ENCODE assay signal across 7 mouse cellular contexts in genomic region chr1:133135808-133136207, GRCm38 (mm10). TPM values are rescaled to one million over a fixed set of nuclear protein-coding genes. Genes with fewer than 3 reads are reported as not detected.
DNase-seq lines count a peak whose midpoint lies in the region; ATAC-seq and TF ChIP-seq lines count a peak whose summit lies in the region.

No protein-coding gene starts in this region.

- ATAC-seq in lung, embryonic 15.5 days (ENCODE audit: borderline replicate concordance, extremely low read depth, low FRiP score, low TSS enrichment): no peak
- no peak for ATAC-seq in forebrain, embryonic 14.5 days
- no peak for ATAC-seq in limb, embryonic 15.5 days (ENCODE audit: insufficient number of reproducible peaks, low FRiP score, low TSS enrichment, low read depth)
- no peak for ATAC-seq in stomach, embryonic 14.5 days (ENCODE audit: insufficient number of reproducible peaks, insufficient read depth, low FRiP score, low read depth)
- ATAC-seq in megakaryocyte progenitor cell, adult 5-6 weeks (replicated peaks; ENCODE audit: poor library complexity): no peak

- no peaks in the 10 kb centered on the region for H3K27me3 ChIP-seq in lung, embryonic 15.5 days
- H3K27me3 ChIP-seq in forebrain, embryonic 14.5 days (replicated peaks; ENCODE audit: control insufficient read depth, insufficient read depth, low read length): no peaks in the 10 kb centered on the region
- H3K27me3 ChIP-seq in limb, embryonic 15.5 days: no peaks in the 10 kb centered on the region
- no peaks in the 10 kb centered on the region for H3K27me3 ChIP-seq in stomach, embryonic 14.5 days (ENCODE audit: control insufficient read depth, insufficient read depth, low read length)

- TF ChIP-seq CTCF in lung, adult 2 months (IDR thresholded peaks at IDR 0.05; ENCODE audit: insufficient read depth, low read length): no peak

- no peak for DNase-seq in lung, adult 2 months
- no peak for DNase-seq in forebrain, embryonic 14.5 days (ENCODE audit: low spot score)
- no peak for DNase-seq in layer of hippocampus, adult 11-12 months (ENCODE audit: low spot score)

- H3K9me3 ChIP-seq in lung, embryonic 15.5 days: no peaks in the 10 kb centered on the region
- H3K9me3 ChIP-seq in forebrain, embryonic 14.5 days (replicated peaks; ENCODE audit: control insufficient read depth, low read length): no peaks in the 10 kb centered on the region
- no peaks in the 10 kb centered on the region for H3K9me3 ChIP-seq in limb, embryonic 15.5 days
- no peaks in the 10 kb centered on the region for H3K9me3 ChIP-seq in stomach, embryonic 14.5 days (ENCODE audit: control insufficient read depth, low read depth, low read length)

- H3K9ac ChIP-seq in lung, embryonic 15.5 days: no peak overlapping the region
- no peak overlapping the region for H3K9ac ChIP-seq in forebrain, embryonic 14.5 days (ENCODE audit: low read length)
- no peak overlapping the region for H3K9ac ChIP-seq in limb, embryonic 15.5 days
- no peak overlapping the region for H3K9ac ChIP-seq in stomach, embryonic 14.5 days (replicated peaks; ENCODE audit: low read depth, low read length)

- peaks cover 15% of the 10 kb centered on the region for H3K4me1 ChIP-seq in lung, embryonic 15.5 days
- peaks cover 13% of the 10 kb centered on the region for H3K4me1 ChIP-seq in lung, adult 2 months (ENCODE audit: control insufficient read depth, insufficient read depth, low read length)
- H3K4me1 ChIP-seq in forebrain, embryonic 14.5 days (ENCODE audit: control insufficient read depth, insufficient read depth, low read length): peaks cover 32% of the 10 kb centered on the region
- H3K4me1 ChIP-seq in limb, embryonic 15.5 days: peaks cover 34% of the 10 kb centered on the region
- peaks cover 6% of the 10 kb centered on the region; the same call in 1 of the 2 replicates for H3K4me1 ChIP-seq in stomach, embryonic 14.5 days (ENCODE audit: control insufficient read depth, insufficient read depth, low read length)

- WGBS in lung, embryonic 15.5 days: 59% methylated on average over 5 of the region's 5 CpGs
- 32% methylated on average over 5 of the region's 5 CpGs for WGBS in lung, adult 2 months
- 68% methylated on average over 5 of the region's 5 CpGs for WGBS in forebrain, embryonic 14.5 days
- WGBS in limb, embryonic 15.5 days: 39% methylated on average over 5 of the region's 5 CpGs
- 65% methylated on average over 5 of the region's 5 CpGs for WGBS in stomach, embryonic 14.5 days

- H3K27ac ChIP-seq in lung, embryonic 15.5 days: no peak overlapping the region
- no peak overlapping the region for H3K27ac ChIP-seq in forebrain, embryonic 14.5 days (ENCODE audit: low read depth, low read length)
- H3K27ac ChIP-seq in limb, embryonic 15.5 days: no peak overlapping the region
- no peak overlapping the region for H3K27ac ChIP-seq in stomach, embryonic 14.5 days (ENCODE audit: low read length)

- TF ChIP-seq POLR2A in lung, adult 2 months (IDR thresholded peaks at IDR 0.05; ENCODE audit: borderline replicate concordance, extremely low read depth, low read depth, low read length): no peak

- peak overlapping the region; percentile 77; the same call in 1 of the 2 replicates for H3K4me3 ChIP-seq in lung, embryonic 15.5 days
- no peak overlapping the region for H3K4me3 ChIP-seq in lung, adult 2 months (replicated peaks; ENCODE audit: extremely low read depth, low read depth, low read length)
- no peak overlapping the region for H3K4me3 ChIP-seq in forebrain, embryonic 14.5 days (ENCODE audit: low read depth, low read length)
- H3K4me3 ChIP-seq in limb, embryonic 15.5 days: peak overlapping the region; percentile 94; the same call in 1 of the 2 replicates
- H3K4me3 ChIP-seq in stomach, embryonic 14.5 days (ENCODE audit: low read depth, low read length): peak overlapping the region; percentile 0; the same call in 1 of the 2 replicates

- H3K36me3 ChIP-seq in lung, embryonic 15.5 days: peaks cover 46% of the 10 kb centered on the region
- peaks cover 61% of the 10 kb centered on the region for H3K36me3 ChIP-seq in forebrain, embryonic 14.5 days (ENCODE audit: control insufficient read depth, insufficient read depth, low read length)
- peaks cover 42% of the 10 kb centered on the region for H3K36me3 ChIP-seq in limb, embryonic 15.5 days
- H3K36me3 ChIP-seq in stomach, embryonic 14.5 days (ENCODE audit: control insufficient read depth, insufficient read depth, low read length): peaks cover 40% of the 10 kb centered on the region

- H3K4me2 ChIP-seq in lung, embryonic 15.5 days: peak overlapping the region; percentile 89
- peak overlapping the region; percentile 97 for H3K4me2 ChIP-seq in forebrain, embryonic 14.5 days (ENCODE audit: low read length)
- H3K4me2 ChIP-seq in limb, embryonic 15.5 days: peak overlapping the region; percentile 24
- H3K4me2 ChIP-seq in stomach, embryonic 14.5 days (replicated peaks; ENCODE audit: low read depth, low read length): peak overlapping the region; percentile 83; the same call in 1 of the 2 replicates

RNA-seq across cellular contexts. Expression of gene Ppp1r15b, which starts 4.9 kb away (rescaled TPM):
- polyA plus RNA-seq in lung, embryonic 15.5 days (2015; fragmentation: Nextera tagmentation; extraction: Ambion mirVana): 38.0 and 39.2 TPM in 2 replicates
- 24.2 and 26.5 TPM in 2 replicates for polyA plus RNA-seq in lung, adult 2 months (2012; rRNA removed)
- polyA plus RNA-seq in forebrain, embryonic 14.5 days (2014; fragmentation: Nextera tagmentation; extraction: Ambion mirVana): 26.6 and 31.6 TPM in 2 replicates
- polyA plus RNA-seq in limb, embryonic 15.5 days (2015; fragmentation: Nextera tagmentation; extraction: Ambion mirVana): 34.5 and 36.6 TPM in 2 replicates
- 43.2 and 45.4 TPM in 2 replicates for polyA plus RNA-seq in stomach, embryonic 14.5 days (2014; fragmentation: Nextera tagmentation; extraction: Ambion mirVana)
- total RNA-seq in megakaryocyte progenitor cell, adult 5-6 weeks (2015): 54.1 and 60.2 TPM in 2 replicates
- total RNA-seq in megakaryocyte progenitor cell, adult 5-6 weeks (2017): 86.1 and 90.7 TPM in 2 replicates

RNA-seq across cellular contexts. Expression of gene Plekha6, which starts 28.2 kb away (rescaled TPM):
- polyA plus RNA-seq in lung, embryonic 15.5 days (2015; fragmentation: Nextera tagmentation; extraction: Ambion mirVana): 6.9 and 7.6 TPM in 2 replicates
- 38.4 and 39.4 TPM in 2 replicates for polyA plus RNA-seq in lung, adult 2 months (2012; rRNA removed)
- polyA plus RNA-seq in forebrain, embryonic 14.5 days (2014; fragmentation: Nextera tagmentation; extraction: Ambion mirVana): 7.3 and 9.7 TPM in 2 replicates
- polyA plus RNA-seq in limb, embryonic 15.5 days (2015; fragmentation: Nextera tagmentation; extraction: Ambion mirVana): 3.9 and 4.6 TPM in 2 replicates
- polyA plus RNA-seq in stomach, embryonic 14.5 days (2014; fragmentation: Nextera tagmentation; extraction: Ambion mirVana): 19.8 and 21.7 TPM in 2 replicates
- 0.42 and 1.8 TPM in 2 replicates for total RNA-seq in megakaryocyte progenitor cell, adult 5-6 weeks (2015)
- 1.1 and 2.2 TPM in 2 replicates for total RNA-seq in megakaryocyte progenitor cell, adult 5-6 weeks (2017)

Comparison
In these comparisons a context has a peak if more than half of its experiments do, and no peak if none do; other contexts are left out.
1. H3K4me3 ChIP-seq: peak in lung, embryonic 15.5 days (single experiment), limb, embryonic 15.5 days (single experiment) and stomach, embryonic 14.5 days (single experiment); none in lung, adult 2 months (single experiment) and forebrain, embryonic 14.5 days (single experiment).
2. H3K4me2 ChIP-seq: peak in every context shown above with its lines; median percentile 97 in forebrain, embryonic 14.5 days; 89 in lung, embryonic 15.5 days; 83 in stomach, embryonic 14.5 days; 24 in limb, embryonic 15.5 days.